Mouse (Mus musculus) lung, postnatal 14 days (tissue): ENCODE measurements at regions not wholly inside any gene's neighbourhood (a gene's known extent, or its start where the extent isn't known, plus 50 kb on each side); places are given as distances from the start of the nearest gene placed in this dataset.

ENCODE experiments used
- DNase-seq: peaks from one replicate; pipeline ENCODE4 v3.0.0; 2021

DNA sequence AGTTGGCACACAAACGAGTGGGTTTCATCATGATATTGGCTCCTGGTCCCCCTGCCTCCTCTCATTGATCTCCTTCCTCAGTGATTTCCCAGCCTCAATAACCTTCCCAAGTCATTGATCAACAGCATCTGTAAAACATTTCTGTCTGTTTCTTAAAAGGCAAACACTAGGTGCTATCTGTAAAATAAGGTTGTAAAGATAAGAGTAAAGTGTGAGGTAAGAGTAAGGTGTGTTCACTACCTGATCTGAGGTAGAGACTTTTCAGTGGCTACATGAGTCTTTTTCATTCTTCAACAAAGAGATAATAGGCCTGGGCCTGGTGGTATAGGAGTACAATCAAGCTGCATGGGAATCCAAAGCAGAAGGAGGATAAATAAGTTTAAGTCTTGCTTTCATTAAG is 55.7 kb downstream of the Plk2 start:
- no peak for DNase-seq

DNA sequence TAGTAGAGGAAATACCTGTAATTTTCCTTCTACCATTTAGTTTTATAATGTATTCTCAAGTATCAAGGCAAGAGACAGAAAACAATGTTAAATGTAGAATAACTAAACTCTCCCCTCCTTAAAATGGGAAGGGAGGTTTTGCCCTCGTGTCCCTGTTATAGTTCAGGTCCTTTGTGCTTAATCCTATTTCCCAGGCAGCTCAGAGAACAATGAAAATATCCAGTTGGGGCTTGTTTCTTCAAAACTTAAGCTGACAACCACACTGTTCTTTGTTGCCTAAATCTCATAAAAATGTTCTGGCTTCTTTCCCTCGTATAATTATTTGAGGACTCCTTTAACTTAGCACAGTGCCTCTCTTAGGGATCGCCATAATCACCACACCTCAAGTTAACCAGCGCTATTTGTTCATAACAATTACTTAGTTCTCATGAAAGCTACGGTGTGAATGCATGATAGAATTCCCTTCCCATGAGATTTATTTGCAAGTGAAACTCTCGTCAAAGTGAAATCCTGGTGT is 57.2 kb downstream of the Plk2 start:
- DNase-seq: no peak

DNA sequence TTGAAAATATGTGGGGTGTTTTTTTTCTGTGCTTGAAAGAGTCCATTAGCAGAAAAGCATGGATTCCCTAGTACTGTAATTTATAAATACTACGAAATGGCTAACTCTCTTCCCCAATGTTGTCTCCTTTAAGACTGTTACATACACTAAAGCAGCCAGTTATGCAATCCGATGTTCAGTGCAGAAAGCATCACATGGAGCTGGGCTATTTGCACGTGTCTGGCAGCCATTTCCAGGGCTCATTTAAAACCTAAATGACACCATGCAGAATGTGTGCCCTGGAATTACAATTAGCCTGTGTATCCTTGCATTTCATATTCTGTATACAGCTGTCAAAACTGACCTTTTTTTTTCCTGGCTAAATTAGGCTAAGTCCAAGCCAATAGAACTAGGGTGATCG is 60.2 kb downstream of the Plk2 start:
- no peak for DNase-seq

DNA sequence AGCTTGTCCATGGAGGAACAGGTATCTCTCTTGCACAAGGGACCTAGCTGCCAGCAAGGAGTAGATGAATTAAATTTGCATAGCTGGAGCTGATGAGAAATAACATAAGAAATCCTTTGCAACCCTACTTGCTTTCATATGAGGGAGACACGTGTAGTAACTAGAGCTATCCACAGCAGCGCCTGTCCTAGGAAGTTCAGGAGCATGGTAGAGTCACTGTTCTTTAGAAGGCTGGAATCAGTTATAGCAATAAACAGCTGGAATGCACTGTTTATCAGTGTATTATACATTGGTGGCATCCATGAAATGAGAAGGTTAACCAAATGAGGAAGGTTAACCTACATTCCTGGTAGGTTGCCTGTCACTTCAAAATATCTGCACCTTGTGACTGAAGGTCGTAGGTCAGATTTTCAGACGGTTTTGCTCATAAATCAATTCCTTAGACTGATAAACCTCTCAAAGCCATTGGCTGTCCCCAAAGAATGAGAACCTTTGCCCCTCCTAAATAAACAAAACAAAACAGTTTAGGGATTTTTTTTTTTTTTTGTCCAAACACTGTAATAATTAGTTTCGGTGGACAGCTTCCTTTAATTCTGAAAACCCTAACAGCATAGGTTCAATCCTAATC is 60.8 kb downstream of the Plk2 start:
- DNase-seq: no peak

DNA sequence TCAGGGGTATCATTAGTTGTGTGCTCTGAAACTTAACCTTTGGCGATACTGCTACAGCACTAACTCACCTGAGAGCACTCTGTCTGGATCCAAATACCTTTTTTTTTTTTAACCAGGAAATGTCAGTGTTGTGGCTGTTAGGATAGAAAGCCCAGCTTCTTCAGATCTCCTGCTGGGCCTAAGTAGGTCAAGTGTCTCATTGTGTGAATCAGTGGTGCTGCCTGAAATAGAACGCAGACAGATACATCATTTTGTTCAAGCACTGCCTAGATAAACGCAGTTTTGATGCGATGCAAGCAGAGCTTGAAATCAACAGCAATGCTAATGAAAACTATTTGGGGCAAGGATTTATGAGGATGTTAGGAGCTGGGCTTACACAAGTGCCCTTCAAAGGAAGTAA is 63.9 kb downstream of the Plk2 start:
- DNase-seq: no peak

DNA sequence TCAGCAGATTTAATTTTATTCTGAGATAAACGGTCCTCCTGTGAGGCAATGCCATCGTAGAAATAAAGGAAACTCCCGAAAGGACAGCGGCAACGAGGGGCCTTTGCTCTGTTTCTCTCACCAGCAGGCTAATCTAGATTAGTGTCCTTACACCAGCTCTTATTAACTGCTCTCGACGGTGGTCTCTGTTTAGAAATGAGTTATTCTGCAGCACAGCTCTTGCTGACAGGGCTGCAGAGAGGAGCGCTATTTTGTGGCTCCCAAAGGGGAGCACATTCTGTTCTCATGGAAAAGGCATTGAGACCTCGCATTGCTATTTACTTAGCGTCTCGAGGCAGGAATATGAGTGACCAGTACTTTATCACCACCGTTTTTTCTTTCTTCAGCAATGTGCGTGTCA is 66.7 kb downstream of the Plk2 start:
- no peak for DNase-seq

DNA sequence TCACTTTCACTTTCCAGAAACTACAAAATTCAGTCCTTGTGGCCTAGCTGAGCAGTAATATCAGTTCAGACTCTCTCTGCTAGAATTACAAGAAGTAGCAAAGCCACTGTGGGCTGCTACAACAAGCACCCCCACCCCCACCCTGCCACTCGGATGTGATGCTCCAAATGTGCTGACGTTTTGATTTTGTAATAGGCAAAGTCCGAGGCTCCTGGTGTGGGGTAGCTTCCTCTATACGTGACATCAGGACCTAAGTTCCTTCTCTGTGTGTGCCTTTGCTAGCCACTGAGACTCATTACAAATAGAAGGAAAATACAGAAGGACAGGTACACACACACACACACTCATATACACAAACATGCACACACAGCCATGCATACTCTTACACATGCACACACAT is 76.7 kb downstream of the Plk2 start:
- DNase-seq: no peak

DNA sequence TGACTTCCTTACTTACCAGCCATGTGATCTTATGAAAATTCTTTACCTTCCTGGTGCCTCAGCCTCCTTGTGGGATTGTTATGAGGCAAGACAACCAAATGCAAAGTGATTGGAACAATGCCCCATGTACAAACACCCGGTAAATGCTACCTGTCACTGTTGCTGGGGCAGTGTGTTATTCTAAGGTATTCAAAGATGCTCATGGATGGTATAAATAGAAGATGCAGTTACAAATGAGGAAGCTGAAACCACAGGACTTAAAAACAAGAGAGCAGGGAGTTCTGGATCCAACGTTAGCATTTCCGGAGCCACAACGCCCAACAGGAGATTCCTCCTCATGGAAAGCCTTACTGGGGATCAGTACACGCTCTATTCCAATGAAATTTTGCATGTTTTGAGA is 82.9 kb downstream of the Plk2 start:
- no peak for DNase-seq

DNA sequence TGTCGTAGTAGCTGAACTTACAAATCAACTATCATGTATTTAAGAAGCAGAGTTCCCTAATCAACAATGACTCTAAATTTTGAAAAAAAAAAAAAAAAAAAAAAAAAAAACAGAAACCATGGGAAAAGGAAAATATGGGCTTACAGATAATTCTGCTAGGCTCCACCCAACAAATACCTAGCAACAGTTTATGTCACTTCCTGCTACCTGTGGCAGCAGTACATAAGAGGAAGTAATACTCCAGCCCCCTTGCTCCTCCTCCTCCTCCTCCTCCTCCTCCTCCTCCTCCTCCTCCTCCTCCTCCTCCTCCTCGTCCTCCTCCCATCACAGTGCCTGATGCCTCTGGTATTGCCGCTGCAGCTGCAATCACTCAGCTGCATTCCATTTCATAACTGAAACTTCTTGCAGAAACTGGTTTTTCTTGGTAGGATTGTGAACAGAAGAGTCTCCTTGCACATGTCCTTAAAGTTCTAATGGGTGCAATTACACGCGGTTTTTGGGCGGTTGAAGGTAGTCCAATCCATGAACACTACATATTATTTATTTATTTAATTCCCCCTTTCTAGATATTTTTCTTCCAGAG is 89.6 kb downstream of the Plk2 start:
- no peak for DNase-seq

DNA sequence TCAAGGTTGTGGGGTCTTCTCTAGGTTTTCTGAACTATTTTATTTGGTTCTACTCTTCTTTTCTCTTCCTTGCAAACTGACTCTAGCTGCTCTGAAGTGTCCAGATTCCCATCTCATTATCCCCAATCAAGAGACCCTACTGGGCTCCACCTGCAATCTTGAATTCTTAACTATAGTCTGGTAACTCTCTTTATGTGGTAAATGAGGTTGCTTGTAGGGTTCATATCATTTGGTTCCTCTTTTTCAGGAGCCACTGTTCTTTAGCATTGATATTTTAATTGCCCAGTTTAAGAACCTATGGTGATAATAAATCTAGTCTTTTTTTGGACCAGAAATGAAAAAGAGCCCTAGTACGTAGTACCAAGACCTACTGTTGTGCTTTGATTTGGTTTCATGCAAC is 90.7 kb downstream of the Plk2 start:
- no peak for DNase-seq

DNA sequence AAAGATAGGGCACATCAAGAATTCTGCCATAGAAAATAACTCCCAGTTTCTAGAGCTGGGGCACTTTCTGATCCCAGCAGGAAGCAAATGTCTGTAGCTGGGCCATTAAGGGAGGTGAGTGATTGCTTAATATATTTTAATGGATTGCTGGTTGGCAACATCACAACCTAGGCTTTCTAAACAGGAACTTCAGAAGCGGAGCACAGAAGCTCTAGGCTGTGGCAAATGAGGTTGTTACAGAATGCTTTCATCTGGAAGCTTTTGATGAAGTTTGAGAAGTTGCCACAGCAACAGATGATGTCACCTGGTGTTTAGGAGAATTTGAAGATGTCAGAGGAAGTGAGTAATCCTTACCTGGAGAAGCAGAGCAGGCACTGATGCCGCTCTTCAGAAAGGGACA is 95.3 kb downstream of the Plk2 start:
- DNase-seq: no peak

DNA sequence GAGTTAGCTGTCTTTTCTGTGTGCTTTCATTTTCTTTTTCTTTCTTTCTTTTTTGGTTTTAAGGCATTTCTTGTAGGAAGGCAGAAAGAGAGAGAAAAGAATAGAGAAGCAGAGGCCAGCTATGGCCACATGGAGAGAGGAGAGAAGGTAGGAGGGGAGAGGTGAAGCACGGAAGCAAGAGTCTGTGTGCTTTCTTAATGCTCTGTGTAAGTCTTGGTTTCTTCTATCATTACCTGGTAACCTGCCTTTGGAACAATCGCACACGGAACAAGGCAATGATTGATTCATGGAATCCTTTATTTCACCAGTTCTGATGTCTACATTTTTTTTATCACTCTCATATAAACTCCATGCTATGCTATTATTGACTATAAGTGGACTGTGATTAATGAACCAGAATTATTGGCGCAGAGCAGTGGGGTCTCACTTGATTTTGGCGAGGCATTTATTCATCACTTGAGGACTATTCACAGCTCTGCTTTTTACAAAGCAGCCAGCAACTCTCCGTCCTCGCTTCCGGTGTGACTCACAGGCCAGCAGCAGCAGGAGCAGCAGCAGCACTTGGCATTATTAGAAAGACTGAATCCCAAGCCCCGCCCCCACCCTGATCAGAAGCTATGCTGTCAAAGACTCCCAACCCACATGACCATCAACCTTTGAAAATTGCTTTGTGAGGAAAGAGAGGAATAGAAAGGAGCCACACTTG is 97.6 kb downstream of the Plk2 start:
- no peak for DNase-seq

DNA sequence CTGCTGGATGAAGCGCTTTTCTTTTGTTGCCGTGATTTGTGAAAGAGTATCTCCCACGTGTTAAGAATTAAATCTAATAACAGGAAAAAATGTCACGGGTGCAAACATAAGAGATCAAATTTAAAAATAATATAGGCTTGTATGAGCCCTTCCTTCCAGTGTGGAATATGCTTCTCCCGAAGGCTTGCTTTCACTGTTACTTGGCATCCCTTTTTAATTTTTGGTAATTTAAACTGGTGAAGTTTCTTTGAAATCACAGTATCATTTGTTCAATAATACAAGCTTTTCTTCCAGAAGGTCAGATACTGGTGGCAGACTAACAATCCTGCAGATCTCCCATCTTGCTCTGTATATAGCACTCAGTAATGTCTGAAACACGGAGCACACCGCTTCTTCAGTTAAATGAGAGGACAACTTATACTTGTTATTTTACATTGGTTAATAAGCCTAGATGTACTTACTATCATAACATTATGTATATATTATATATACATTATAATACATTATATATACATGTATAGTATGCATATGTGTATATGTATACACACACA is 98.2 kb downstream of the Plk2 start:
- DNase-seq: no peak

DNA sequence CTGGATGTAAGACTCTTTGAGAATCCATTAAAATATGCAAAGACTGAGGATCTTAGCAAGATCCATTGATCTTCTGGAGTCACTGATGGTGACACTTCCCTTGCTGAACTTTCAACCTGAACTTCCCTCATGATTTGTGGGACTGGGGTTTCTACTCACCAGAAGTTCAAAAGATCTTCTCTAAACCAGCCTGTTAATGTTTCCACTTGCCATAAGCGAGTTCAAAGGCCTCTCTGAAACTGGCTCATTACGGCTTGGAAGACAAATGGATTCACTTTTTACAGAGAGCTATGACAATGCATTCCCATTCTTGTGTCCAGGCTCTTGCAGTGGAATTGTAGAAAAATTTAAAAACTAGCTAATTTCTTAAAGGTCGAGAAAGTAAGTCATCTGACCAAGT is 102.6 kb downstream of the Plk2 start:
- no peak for DNase-seq

DNA sequence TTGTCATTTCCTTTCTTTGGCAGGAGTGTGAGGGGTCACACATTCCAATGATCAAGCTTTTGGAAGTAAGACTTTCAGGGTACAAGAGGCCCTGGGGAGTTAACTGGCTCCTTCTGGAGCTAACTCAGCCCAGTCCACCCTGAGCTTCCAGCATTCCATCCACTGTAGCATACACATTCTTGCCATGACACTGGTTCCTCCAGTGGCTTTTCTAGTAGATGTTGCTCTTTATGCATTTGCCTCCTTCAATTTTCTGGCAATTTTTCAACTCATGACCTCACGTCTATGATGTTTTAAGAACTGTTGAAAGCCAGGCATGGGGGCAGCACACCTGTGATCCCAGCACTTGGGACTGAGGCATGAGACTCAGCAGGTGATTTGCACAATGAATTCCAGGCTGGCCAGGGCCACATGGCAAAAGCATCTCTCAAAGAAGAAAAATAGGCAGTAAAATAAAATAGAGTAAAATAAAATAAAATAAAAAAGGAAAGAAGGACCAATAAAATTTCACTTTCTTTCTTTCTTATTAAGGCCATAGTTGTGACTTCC is 113.0 kb downstream of the Plk2 start:
- no peak for DNase-seq

DNA sequence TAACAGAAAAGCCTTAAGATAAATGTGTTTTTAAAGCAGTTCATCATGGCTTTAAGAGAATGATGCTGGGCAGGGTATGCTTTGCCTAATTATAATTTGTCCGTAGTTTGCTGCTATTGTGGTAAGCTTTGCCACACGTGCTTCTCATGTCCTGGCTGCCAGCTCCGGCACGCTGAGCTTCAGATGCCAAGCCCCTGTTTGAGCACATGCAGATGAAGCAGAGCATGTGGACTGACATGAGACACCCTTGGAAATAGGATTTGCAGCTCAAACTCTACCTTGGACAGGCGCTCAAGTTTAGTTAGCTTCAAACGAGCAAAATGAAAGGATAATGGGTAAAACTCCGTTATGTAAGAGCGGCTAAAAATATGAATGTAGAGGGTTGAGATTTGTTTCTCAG is 123.1 kb downstream of the Plk2 start:
- no peak for DNase-seq

DNA sequence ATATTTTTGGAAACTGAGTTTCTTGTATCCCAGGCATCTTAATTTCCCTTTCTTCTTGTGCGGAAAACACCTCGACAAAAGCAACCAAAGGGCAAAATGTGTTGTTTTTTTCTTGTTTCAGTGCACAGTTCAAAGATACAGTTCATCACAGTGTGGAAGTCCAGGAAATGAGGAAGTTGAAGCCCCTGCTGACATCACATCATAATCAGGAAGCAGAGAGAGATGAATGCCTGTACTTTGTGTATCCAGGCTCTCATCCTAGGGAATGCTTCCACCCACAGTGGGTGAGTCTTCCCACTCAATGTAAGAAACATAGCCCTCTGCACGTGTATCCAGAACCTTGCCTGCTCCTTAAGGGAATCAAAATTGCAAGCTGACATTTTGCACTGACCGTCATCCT is 128.1 kb downstream of the Plk2 start:
- no peak for DNase-seq

DNA sequence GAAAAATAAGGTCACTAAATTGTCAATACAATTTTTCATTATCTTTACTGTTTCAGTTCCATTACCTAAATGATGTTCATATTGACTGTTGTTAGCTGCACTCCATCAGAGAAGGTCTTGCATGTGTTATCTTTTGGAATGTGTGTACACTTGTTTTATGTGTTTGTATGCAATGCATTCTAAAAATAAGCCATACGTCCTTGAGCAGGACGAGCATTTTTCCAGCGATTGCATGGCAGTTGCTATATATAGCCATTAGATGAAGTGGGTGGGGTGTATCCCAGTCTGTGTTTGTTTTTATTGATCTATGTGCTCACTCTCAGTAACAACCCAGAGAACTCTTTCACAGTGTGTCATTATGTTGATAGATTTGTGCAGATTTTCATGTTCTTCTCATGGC is 132.8 kb downstream of the Plk2 start:
- DNase-seq: no peak

DNA sequence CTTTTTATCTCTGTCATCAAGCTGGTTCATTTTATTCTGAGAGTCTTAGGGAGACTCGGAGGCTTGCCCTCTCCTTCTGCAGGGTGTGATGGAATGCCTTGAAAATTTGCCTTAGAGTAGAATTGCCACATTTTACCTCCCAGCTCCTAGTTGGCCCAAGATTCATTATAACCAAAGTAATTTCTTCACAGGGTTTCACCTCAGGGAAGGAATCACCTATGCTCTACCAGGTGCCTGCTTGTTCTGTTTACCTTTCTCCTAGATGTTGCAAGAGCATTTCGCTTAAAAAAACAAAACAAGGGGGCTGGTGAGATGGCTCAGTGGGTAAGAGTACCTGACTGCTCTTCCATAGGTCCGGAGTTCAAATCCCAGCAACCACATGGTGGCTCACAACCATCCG is 134.8 kb downstream of the Plk2 start:
- DNase-seq: no peak

DNA sequence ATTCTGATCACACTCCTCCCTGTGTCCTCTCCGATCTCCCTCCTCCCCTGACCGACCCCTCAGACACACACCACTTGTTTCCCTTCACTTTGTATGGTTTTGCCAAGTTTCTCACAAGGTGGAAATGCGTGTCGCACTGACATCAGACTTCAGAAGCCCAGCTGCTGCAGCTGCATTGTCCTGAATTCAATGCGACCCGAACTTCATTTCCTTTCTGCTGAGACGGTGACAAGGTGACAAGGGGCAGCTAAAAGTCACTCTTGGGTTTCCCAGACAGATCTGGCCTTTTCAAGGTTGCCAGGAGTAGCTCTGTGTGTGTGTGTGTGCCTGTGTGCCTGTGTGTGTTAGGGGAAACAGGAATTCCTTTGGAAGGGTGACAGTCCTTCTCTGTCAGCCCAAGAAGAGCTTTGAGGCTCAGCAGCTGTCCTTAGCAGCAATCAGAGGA is 139.5 kb downstream of the Plk2 start:
- DNase-seq: no peak

DNA sequence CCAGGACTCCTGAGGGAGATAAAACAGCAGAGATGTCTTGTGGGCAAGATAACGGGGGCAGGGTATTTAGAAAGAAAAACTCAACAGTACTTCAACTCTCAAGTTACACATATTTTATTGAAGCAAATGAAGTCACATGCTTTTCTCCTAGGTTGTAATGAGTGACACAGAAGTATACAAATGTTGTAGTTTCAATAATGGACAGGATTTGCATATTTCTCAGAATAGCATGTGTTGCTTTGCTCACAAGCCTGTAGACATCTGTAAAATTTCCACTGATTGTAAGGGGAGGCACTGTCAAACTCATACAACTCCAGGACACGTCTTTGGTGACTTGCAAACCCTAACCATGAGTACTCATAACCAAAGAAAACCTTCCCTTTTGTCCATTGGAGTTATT is 140.9 kb downstream of the Plk2 start:
- DNase-seq: no peak

DNA sequence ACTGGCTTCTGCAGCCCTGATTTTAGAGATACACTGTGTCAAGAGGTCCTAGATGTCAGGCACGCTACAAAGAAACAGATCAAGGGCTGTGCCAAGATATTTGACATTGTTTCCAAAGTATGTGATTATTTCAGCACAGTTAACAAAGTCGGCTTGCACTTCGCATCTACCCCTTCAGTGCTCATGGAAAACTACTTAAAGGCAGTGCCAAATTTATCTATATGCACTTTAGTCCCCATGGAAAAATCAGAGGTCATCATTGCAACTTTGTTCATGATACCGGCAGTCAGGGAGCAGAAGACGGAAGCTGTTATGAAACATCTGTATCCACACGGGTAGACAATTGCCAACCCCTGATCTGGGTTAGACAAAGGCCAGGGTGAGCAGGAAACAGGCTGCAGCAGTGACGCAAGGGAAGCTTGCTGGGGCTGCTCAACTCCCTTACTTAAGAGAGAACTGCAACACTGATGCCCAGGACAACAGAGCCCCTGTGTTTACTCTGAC is 143.2 kb downstream of the Plk2 start:
- peak; percentile 44 for DNase-seq

DNA sequence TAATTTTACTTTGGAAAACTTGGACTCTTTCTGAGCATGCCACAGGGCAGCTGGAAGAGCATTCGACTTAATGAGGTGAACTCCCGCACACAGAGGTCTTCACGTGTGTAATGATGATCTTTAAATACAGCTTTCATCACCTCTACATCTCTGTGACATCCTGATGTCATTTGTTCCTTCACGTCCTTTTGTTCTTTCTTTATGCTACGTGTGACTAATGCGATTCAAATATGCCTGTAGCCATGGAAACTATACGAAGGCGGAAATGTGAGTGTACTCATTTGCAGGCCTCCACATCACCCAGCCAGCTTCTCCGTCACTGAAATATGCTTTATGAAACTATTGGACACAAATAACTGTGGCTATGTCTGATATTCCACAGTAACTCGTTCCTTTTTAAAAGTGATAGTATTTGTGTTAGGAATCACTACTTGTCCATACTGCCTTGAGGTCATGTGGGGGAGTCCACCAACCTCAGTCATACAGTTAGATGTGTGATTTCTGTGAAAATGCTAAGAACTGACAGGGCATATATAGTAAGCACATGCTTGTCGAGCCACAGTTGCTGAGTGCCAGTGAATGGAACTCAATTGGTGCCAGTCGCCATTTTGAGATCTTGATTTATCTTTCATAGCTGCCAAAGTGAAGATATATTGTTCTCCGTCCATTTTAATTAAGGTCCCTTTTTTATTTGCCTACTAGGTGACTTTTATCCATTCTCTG is 145.9 kb downstream of the Plk2 start:
- DNase-seq: no peak
